Comparison of ENCODE assay signal across 9 mouse cellular contexts in the genomic region with DNA sequence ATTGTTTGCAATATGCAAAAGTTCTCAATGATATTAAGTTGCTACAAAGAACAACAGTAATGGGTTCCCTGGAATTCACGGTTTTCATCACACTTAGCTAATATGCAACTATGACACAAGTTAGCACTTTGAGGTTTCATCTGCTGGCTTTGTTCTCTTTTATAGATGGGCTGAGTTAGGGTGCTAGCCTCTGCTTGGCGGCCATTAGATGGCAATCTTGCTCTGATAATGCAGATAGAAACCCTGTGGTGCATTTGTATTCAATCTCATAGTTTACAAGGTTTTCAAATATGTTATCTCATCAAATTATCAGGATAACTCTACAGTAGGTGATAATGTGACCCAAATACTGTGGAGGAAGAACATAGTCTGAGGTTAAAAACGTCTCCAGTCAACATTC.
A peak's percentile ranks its signal among the peaks of the same experiment; 100 is the strongest.
DNase-seq lines count a peak whose midpoint lies in the region; ATAC-seq and TF ChIP-seq lines count a peak whose summit lies in the region.
"Had no signal": no experiment of that assay in that cellular context is flagged by ENCODE, and none has a peak within 500 bp of the region (broad histone marks: within the 10 kb centered on the region; RNA-seq: fewer than 3 reads in every experiment).

No protein-coding gene starts in this region.

- no peak overlapping the region for H3K27ac ChIP-seq in kidney, adult 2 months (ENCODE audit: insufficient read depth, low read depth, low read length)
- H3K27ac ChIP-seq in hindbrain, embryonic 13.5 days, result 0 out of 2 replicates have a peak overlapping the region, but pooled peaks have one; percentile 55
- no peak overlapping the region for H3K27ac ChIP-seq in liver, embryonic 12.5 days
- H3K27ac ChIP-seq: liver, embryonic 15.5 days had no signal

- DNase-seq in kidney, adult 2 months, result no peak
- no peak for DNase-seq in kidney, postnatal 4 days
- peak; percentile 8 to 11 for DNase-seq in right cerebral cortex, adult 2 months (ENCODE audit: low spot score in 2 of 2)
- no peak for DNase-seq in right cerebral cortex, postnatal 14 days
- no peak for DNase-seq in testis, postnatal 10 days (ENCODE audit: low spot score)
- DNase-seq in spleen, postnatal 14 days (ENCODE audit: low spot score in 2 of 2), result no peak

- H3K4me3 ChIP-seq in kidney, adult 2 months (ENCODE audit: insufficient read depth, low read depth, low read length), result no peak overlapping the region
- no peak overlapping the region for H3K4me3 ChIP-seq in hindbrain, embryonic 13.5 days
- no peak overlapping the region for H3K4me3 ChIP-seq in liver, embryonic 12.5 days
- H3K4me3 ChIP-seq: liver, embryonic 15.5 days had no signal

- no peak overlapping the region for H3K4me2 ChIP-seq in hindbrain, embryonic 13.5 days
- no peak overlapping the region for H3K4me2 ChIP-seq in liver, embryonic 12.5 days
- H3K4me2 ChIP-seq: liver, embryonic 15.5 days had no signal

- H3K9ac ChIP-seq in hindbrain, embryonic 13.5 days, result no peak overlapping the region
- H3K9ac ChIP-seq in liver, embryonic 12.5 days, result no peak overlapping the region
- H3K9ac ChIP-seq: liver, embryonic 15.5 days had no signal

- no peaks in the 10 kb centered on the region for H3K4me1 ChIP-seq in kidney, adult 2 months (ENCODE audit: control insufficient read depth, insufficient read depth, low read length)
- peaks cover 4% of the 10 kb centered on the region for H3K4me1 ChIP-seq in hindbrain, embryonic 13.5 days (replicated peaks)
- no peaks in the 10 kb centered on the region for H3K4me1 ChIP-seq in liver, embryonic 12.5 days
- H3K4me1 ChIP-seq: liver, embryonic 15.5 days had no signal

- ATAC-seq in hindbrain, embryonic 13.5 days (ENCODE audit: low FRiP score), result peak; percentile 82
- ATAC-seq in liver, embryonic 12.5 days, result no peak

- H3K36me3 ChIP-seq in kidney, adult 2 months (ENCODE audit: control insufficient read depth, insufficient read depth, low read length), result no peaks in the 10 kb centered on the region
- H3K36me3 ChIP-seq in hindbrain, embryonic 13.5 days, result no peaks in the 10 kb centered on the region
- no peaks in the 10 kb centered on the region for H3K36me3 ChIP-seq in liver, embryonic 12.5 days
- H3K36me3 ChIP-seq: liver, embryonic 15.5 days had no signal

- peak; percentile 35; the same call in 1 of the 2 replicates for TF ChIP-seq CTCF in kidney, adult 2 months (conservative IDR thresholded peaks at IDR 0.05; ENCODE audit: insufficient read depth, insufficient read length, low read depth, low read length)

- H3K27me3 ChIP-seq in kidney, adult 2 months (replicated peaks; ENCODE audit: control insufficient read depth, insufficient read depth, low read length), result no peaks in the 10 kb centered on the region
- H3K27me3 ChIP-seq in hindbrain, embryonic 13.5 days, result no peaks in the 10 kb centered on the region
- no peaks in the 10 kb centered on the region for H3K27me3 ChIP-seq in liver, embryonic 12.5 days (replicated peaks)
- H3K27me3 ChIP-seq: liver, embryonic 15.5 days had no signal

- no peaks in the 10 kb centered on the region for H3K9me3 ChIP-seq in hindbrain, embryonic 13.5 days
- no peaks in the 10 kb centered on the region for H3K9me3 ChIP-seq in liver, embryonic 12.5 days (replicated peaks)
- H3K9me3 ChIP-seq: liver, embryonic 15.5 days had no signal

- no peak for TF ChIP-seq POLR2A in kidney, adult 2 months (IDR thresholded peaks at IDR 0.05; ENCODE audit: low read depth, low read length)

- 14% methylated on average over 3 of the region's 3 CpGs for WGBS in kidney, adult 2 months
- 24% methylated on average over 3 of the region's 3 CpGs for WGBS in hindbrain, embryonic 13.5 days
- 17% methylated on average over 3 of the region's 3 CpGs for WGBS in liver, embryonic 12.5 days (ENCODE audit: insufficient replicate concordance)

Comparison
In these comparisons a context has a peak if more than half of its experiments do, and no peak if none do; other contexts are left out.
1. DNase-seq: peak in right cerebral cortex, adult 2 months (2 of 2); none in kidney, adult 2 months (single experiment), kidney, postnatal 4 days (0 of 2), right cerebral cortex, postnatal 14 days (single experiment), testis, postnatal 10 days (single experiment) and spleen, postnatal 14 days (0 of 2).